Mouse (Mus musculus) midbrain, embryonic 13.5 days (tissue): ENCODE measurements around the gene Them7. TPM values are rescaled to one million over a fixed set of nuclear protein-coding genes. Genes with fewer than 3 reads are reported as not detected.

Experiments used
- ATAC-seq: fragments of 200-750 bp; cut with Nextera tagmentation; 2 replicates; pipeline ENCODE4 v1.8.0; 2017; ENCODE audit warnings: mild to moderate bottlenecking, moderate TSS enrichment, moderate library complexity
- H3K27ac ChIP-seq: fragments of 300-500 bp; sonication (generic); 2 replicates; pipeline ENCODE4 v1.5.1; 2015; ENCODE audit warnings: inconsistent platforms, mild to moderate bottlenecking, moderate library complexity
- H3K27me3 ChIP-seq: fragments of 300-500 bp; sonication (generic); 2 replicates; pipeline ENCODE4 v1.6.1; 2015; ENCODE audit warnings: mild to moderate bottlenecking, inconsistent platforms
- H3K36me3 ChIP-seq: fragments of 300-500 bp; sonication (generic); 2 replicates; pipeline ENCODE4 v1.6.1; 2015; ENCODE audit warnings: mild to moderate bottlenecking, inconsistent platforms
- H3K4me1 ChIP-seq: fragments of 300-500 bp; sonication (generic); replicated peaks from 2 replicates; pipeline ENCODE4 v1.6.1; 2015; ENCODE audit warnings: inconsistent platforms
- H3K4me2 ChIP-seq: fragments of 300-500 bp; sonication (generic); replicated peaks from 2 replicates; pipeline ENCODE4 v1.6.1; 2015; ENCODE audit warnings: moderate library complexity, mild to moderate bottlenecking, inconsistent platforms
- H3K4me3 ChIP-seq: fragments of 300-500 bp; sonication (generic); replicated peaks from 2 replicates; pipeline ENCODE4 v1.5.1; 2015; ENCODE audit warnings: mild to moderate bottlenecking, inconsistent platforms
- H3K9ac ChIP-seq: fragments of 300-500 bp; sonication (generic); replicated peaks from 2 replicates; pipeline ENCODE4 v1.6.1; 2015; ENCODE audit warnings: mild to moderate bottlenecking, inconsistent platforms
- H3K9me3 ChIP-seq: fragments of 300-500 bp; sonication (generic); 2 replicates; pipeline ENCODE4 v1.6.1; 2016; ENCODE audit warnings: mild to moderate bottlenecking, inconsistent platforms
- WGBS: fragments of 180-500 bp; shearing (Covaris S2); methylation state at CpG from one replicate; pipeline ENCODE4 v1.1.7; 2015; 5-methylcytosine and 5-hydroxymethylcytosine counted together
- polyA plus RNA-seq: library from polyadenylated mRNA; unstranded; fragments of >200 nt; fragmentation: Nextera tagmentation; extraction: Ambion mirVana; gene quantifications from 2 replicates; pipeline ENCODE4 v1.2.1, GENCODE M21; 2015

Gene Them7
- polyA plus RNA-seq, 1 experiment from 2014 or later: not detected

DNA sequence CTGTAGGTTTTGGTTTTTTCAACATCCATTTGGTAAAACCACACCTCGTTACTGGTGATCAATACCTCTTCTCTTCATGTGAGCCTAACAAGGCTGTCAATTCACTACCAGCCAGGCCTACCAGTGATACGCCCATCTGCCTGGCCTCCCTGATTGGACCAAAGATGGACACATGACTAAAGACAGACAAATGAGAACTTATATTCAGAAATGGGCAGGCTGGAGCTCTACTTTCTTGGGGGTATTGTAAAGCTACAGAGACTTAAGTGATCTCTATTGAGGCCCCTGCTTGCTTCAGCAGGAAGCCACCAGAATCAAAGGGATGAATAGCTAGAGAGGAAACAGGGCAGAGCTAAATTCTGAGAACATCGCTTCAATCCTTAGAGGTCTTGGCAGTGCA, 133.9 kb downstream of the Them7 start:
- H3K9me3 ChIP-seq: no peaks in the 10 kb centered on the region
- H3K27me3 ChIP-seq: peaks cover 3% of the 10 kb centered on the region; the same call in 1 of the 2 replicates
- no peak overlapping the region for H3K27ac ChIP-seq
- 83% methylated on average over 3 of the region's 3 CpGs for WGBS
- no peak for ATAC-seq
- no peak overlapping the region for H3K4me2 ChIP-seq
- H3K4me3 ChIP-seq: no peak overlapping the region
- no peak overlapping the region for H3K9ac ChIP-seq
- H3K36me3 ChIP-seq: no peaks in the 10 kb centered on the region
- 0 out of 2 replicates have a peak, but pooled peaks cover 2% of the 10 kb centered on the region for H3K4me1 ChIP-seq

GRCm38 (mm10) chr2:105367623-105368022, 143.5 kb downstream of the Them7 start:
- peaks cover 25% of the 10 kb centered on the region for H3K27me3 ChIP-seq
- no peak overlapping the region for H3K9ac ChIP-seq
- no peak overlapping the region for H3K4me3 ChIP-seq
- no peaks in the 10 kb centered on the region for H3K9me3 ChIP-seq
- peaks cover 17% of the 10 kb centered on the region for H3K4me1 ChIP-seq
- H3K4me2 ChIP-seq: no peak overlapping the region
- WGBS: 43% methylated on average over 4 of the region's 4 CpGs
- no peak overlapping the region for H3K27ac ChIP-seq
- no peak for ATAC-seq
- no peaks in the 10 kb centered on the region for H3K36me3 ChIP-seq

- Histone ChIP-seq H3K4me1 (peaks cover 17% of the 10 kb centered on the region), H3K4me3 (peak overlapping the region; percentile 25), H3K36me3 (no peaks in the 10 kb centered on the region), H3K4me2 (peak overlapping the region; percentile 49), H3K27ac (peak overlapping the region; percentile 2; the same call in 1 of the 2 replicates), H3K27me3 (peaks cover 43% of the 10 kb centered on the region), H3K9ac (0 out of 2 replicates have a peak overlapping the region, but pooled peaks have one; percentile 15), H3K9me3 (no peaks in the 10 kb centered on the region)
- WGBS: 9% methylated on average over 10 of the region's 10 CpGs
- ATAC-seq: peak; percentile 64
Observed at GRCm38 (mm10) chr2:105370240-105370639, 146.1 kb downstream of the Them7 start.

GRCm38 (mm10) chr2:105370698-105371097, 146.6 kb downstream of the Them7 start:
- whole genome bisulfite sequencing: 19% methylated on average over 14 of the region's 14 CpGs
- H3K4me2 ChIP-seq: peak overlapping the region; percentile 49
- H3K9ac ChIP-seq: 0 out of 2 replicates have a peak overlapping the region, but pooled peaks have one; percentile 30
- H3K4me3 ChIP-seq: peak overlapping the region; percentile 25
- peak; percentile 75; the same call in 1 of the 2 replicates for ATAC-seq
- no peaks in the 10 kb centered on the region for H3K9me3 ChIP-seq
- H3K27ac ChIP-seq: 0 out of 2 replicates have a peak overlapping the region, but pooled peaks have one; percentile 19
- peaks cover 43% of the 10 kb centered on the region for H3K27me3 ChIP-seq
- peaks cover 17% of the 10 kb centered on the region for H3K4me1 ChIP-seq
- H3K36me3 ChIP-seq: no peaks in the 10 kb centered on the region

DNA sequence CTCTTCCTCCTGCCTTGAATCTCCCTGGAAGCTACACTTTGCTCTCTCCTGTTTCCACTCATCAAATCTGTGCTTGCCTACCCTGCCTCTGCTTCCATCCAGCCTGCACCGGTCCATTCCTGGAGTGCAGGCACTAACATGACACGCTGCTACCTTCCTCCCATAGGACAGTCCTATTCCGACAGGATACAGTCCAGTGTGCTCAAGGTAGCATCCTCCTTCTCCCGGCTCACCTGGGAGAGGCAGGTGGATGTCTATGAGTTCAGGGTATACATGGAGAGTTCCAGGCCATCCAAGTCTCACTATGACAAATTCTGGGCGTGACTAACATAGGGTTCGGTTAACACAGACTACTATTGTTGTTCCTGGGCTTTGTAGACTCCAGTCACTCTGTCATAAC, 148.0 kb downstream of the Them7 start:
- H3K4me1 ChIP-seq: peaks cover 17% of the 10 kb centered on the region
- no peak for ATAC-seq
- H3K4me3 ChIP-seq: no peak overlapping the region
- no peak overlapping the region for H3K4me2 ChIP-seq
- no peak overlapping the region for H3K27ac ChIP-seq
- no peak overlapping the region for H3K9ac ChIP-seq
- no peaks in the 10 kb centered on the region for H3K9me3 ChIP-seq
- no peaks in the 10 kb centered on the region for H3K36me3 ChIP-seq
- H3K27me3 ChIP-seq: peaks cover 39% of the 10 kb centered on the region
- WGBS: 91% methylated on average over 6 of the region's 6 CpGs

DNA sequence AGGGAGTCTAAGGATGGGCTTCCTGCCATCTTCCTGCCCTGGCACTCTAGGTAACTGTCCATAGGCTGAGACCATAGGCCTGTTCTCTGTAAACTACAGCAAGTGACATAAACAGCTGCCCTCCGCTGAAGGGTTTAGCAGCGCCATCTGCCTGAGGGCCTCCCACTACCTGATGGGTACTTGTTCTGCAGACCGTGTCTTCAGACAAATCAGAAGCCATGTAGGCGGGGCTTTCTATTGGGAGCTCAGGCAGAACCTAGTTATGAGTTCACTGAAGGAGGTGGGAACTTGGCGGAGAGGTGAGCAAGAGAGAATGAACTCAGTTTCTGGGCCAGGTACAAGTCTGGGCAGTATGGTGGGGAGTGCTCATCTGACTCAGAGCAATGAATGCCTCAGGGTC, 148.6 kb downstream of the Them7 start:
- H3K27me3 ChIP-seq: peaks cover 33% of the 10 kb centered on the region
- H3K4me1 ChIP-seq: peaks cover 17% of the 10 kb centered on the region
- no peaks in the 10 kb centered on the region for H3K36me3 ChIP-seq
- 88% methylated on average over 5 of the region's 5 CpGs for WGBS
- H3K27ac ChIP-seq: no peak overlapping the region
- H3K4me3 ChIP-seq: no peak overlapping the region
- ATAC-seq: no peak
- H3K9ac ChIP-seq: no peak overlapping the region
- no peak overlapping the region for H3K4me2 ChIP-seq
- no peaks in the 10 kb centered on the region for H3K9me3 ChIP-seq

DNA sequence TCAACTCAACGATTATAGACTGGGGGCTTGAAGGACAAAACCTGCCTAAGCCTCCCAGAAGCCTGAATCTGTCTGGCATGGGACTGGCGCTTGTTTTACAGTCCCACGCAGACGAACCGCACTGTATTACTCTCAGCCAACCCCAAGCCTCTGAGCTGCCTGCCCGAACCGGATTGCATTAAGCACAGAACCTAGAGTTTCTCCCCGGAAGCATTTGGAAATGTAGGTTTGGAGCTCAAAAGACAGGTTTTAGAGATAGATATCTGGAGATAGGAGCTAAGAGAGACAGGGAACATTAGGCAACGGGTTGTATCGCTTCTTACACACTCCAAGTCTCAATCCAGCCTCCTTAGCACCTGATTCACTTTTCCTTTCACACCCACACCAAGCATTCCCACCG, 149.5 kb downstream of the Them7 start:
- no peaks in the 10 kb centered on the region for H3K9me3 ChIP-seq
- WGBS: 92% methylated on average over 11 of the region's 11 CpGs

DNA sequence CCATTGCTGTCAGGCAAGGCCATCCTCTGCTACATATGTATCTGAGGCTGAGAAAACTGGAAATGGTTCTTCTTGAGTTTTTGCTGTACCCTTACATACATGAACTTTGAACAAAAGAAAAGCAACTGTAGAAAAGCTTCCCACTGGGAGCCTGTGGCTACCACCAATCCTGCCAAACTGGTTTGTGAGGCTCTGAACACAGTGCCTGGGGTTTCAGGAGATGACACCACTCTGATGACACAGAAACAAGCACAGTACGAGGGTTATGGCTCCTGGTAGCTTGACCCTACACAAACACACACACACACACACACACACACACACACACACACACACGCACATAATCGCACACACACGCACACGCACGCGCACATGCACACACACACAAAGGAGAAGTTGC, 151.1 kb downstream of the Them7 start:
- no peak overlapping the region for H3K9ac ChIP-seq
- peaks cover 26% of the 10 kb centered on the region for H3K27me3 ChIP-seq
- H3K36me3 ChIP-seq: no peaks in the 10 kb centered on the region
- no peak overlapping the region for H3K27ac ChIP-seq
- no peak overlapping the region for H3K4me2 ChIP-seq
- H3K4me1 ChIP-seq: peaks cover 14% of the 10 kb centered on the region
- no peaks in the 10 kb centered on the region for H3K9me3 ChIP-seq
- ATAC-seq: no peak
- no peak overlapping the region for H3K4me3 ChIP-seq
- WGBS: 95% methylated on average over 7 of the region's 7 CpGs

More for the DNA sequence above, 149.5 kb downstream of the Them7 start:
- H3K27ac ChIP-seq: no peak overlapping the region
- H3K4me2 ChIP-seq: no peak overlapping the region
- H3K4me1 ChIP-seq: peaks cover 17% of the 10 kb centered on the region
- ATAC-seq: no peak
- no peak overlapping the region for H3K9ac ChIP-seq
- peaks cover 33% of the 10 kb centered on the region for H3K27me3 ChIP-seq
- H3K36me3 ChIP-seq: no peaks in the 10 kb centered on the region
- no peak overlapping the region for H3K4me3 ChIP-seq

GRCm38 (mm10) chr2:105375705-105376104, 151.6 kb downstream of the Them7 start:
- whole genome bisulfite sequencing: 80% methylated on average over 4 of the region's 4 CpGs
- Histone ChIP-seq H3K4me3 (no peak overlapping the region), H3K27me3 (peaks cover 26% of the 10 kb centered on the region), H3K4me2 (no peak overlapping the region), H3K27ac (no peak overlapping the region), H3K9ac (no peak overlapping the region), H3K36me3 (no peaks in the 10 kb centered on the region), H3K4me1 (peaks cover 9% of the 10 kb centered on the region), H3K9me3 (no peaks in the 10 kb centered on the region)
- ATAC-seq: no peak

- no peak overlapping the region for H3K4me3 ChIP-seq
- ATAC-seq: no peak
- WGBS: 79% methylated on average over 1 of the region's 1 CpGs
- no peak overlapping the region for H3K27ac ChIP-seq
- H3K27me3 ChIP-seq: no peaks in the 10 kb centered on the region
- H3K36me3 ChIP-seq: no peaks in the 10 kb centered on the region
- no peak overlapping the region for H3K9ac ChIP-seq
- H3K9me3 ChIP-seq: no peaks in the 10 kb centered on the region
- H3K4me1 ChIP-seq: no peaks in the 10 kb centered on the region
- H3K4me2 ChIP-seq: no peak overlapping the region
Observed at GRCm38 (mm10) chr2:105379682-105380081, 155.6 kb downstream of the Them7 start.

- no peaks in the 10 kb centered on the region for H3K9me3 ChIP-seq
- ATAC-seq: no peak
- peaks cover 3% of the 10 kb centered on the region for H3K36me3 ChIP-seq
- H3K4me2 ChIP-seq: no peak overlapping the region
- H3K4me1 ChIP-seq: no peaks in the 10 kb centered on the region
- H3K27ac ChIP-seq: no peak overlapping the region
- no peak overlapping the region for H3K4me3 ChIP-seq
- WGBS: 89% methylated on average over 3 of the region's 3 CpGs
- H3K27me3 ChIP-seq: no peaks in the 10 kb centered on the region
- H3K9ac ChIP-seq: no peak overlapping the region
Observed at GRCm38 (mm10) chr2:105380757-105381319, 156.7 kb downstream of the Them7 start.

- WGBS: 85% methylated on average over 8 of the region's 8 CpGs
Observed at GRCm38 (mm10) chr2:105383063-105383462, 158.9 kb downstream of the Them7 start.

DNA sequence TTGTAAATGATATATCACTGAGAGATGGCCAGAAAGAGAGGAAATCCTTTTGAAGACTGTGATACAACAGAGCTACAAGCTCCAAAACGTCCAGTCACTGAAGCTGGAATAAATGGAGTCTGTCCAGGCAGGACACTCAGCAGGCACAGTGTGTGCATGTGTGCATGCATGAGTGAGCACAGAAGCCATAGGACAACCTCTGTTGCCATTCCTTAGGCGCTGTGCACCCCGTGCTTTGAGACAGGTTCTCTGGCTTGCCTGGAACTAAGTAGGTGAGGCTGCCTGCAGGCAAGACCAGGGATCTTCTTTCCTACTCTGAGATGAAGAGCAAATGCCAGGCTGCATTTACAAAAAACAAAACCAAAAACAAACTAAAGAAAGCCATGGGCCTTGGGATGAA, 160.9 kb downstream of the Them7 start:
- WGBS: 79% methylated on average over 3 of the region's 3 CpGs
- Histone ChIP-seq H3K36me3 (peaks cover 13% of the 10 kb centered on the region), H3K9ac (no peak overlapping the region), H3K27ac (no peak overlapping the region), H3K9me3 (no peaks in the 10 kb centered on the region), H3K4me1 (no peaks in the 10 kb centered on the region), H3K4me2 (no peak overlapping the region), H3K27me3 (peaks cover 2% of the 10 kb centered on the region; the same call in 1 of the 2 replicates), H3K4me3 (no peak overlapping the region)
- ATAC-seq: no peak

More at GRCm38 (mm10) chr2:105383063-105383462, 158.9 kb downstream of the Them7 start:
- no peak for ATAC-seq
- Histone ChIP-seq H3K4me1 (no peaks in the 10 kb centered on the region), H3K27ac (no peak overlapping the region), H3K36me3 (peaks cover 13% of the 10 kb centered on the region), H3K9me3 (no peaks in the 10 kb centered on the region), H3K27me3 (peaks cover 2% of the 10 kb centered on the region; the same call in 1 of the 2 replicates), H3K9ac (no peak overlapping the region), H3K4me2 (no peak overlapping the region), H3K4me3 (no peak overlapping the region)
